Mouse (Mus musculus) thymus, adult 2 months (tissue): ENCODE data around the gene Rgs8. TPM values are rescaled to one million over a fixed set of nuclear protein-coding genes. Genes with fewer than 3 reads are reported as not detected.

Experiments
- DNase-seq: peaks from one replicate; pipeline ENCODE4 v3.0.0; 2021
- H3K27ac ChIP-seq: fragments of 200-500 bp; 2 replicates; pipeline ENCODE4 v1.5.1; 2012; ENCODE audit warnings: low read length, control low read depth; ENCODE audit not compliant: control insufficient read depth, insufficient read depth
- H3K27me3 ChIP-seq: fragments of 200-500 bp; 2 replicates; pipeline ENCODE4 v1.6.1; 2012; ENCODE audit warnings: mild to moderate bottlenecking, low read length, moderate library complexity, mixed read lengths; ENCODE audit not compliant: control insufficient read depth, insufficient read depth
- H3K36me3 ChIP-seq: fragments of 200-500 bp; 2 replicates; pipeline ENCODE4 v1.6.1; 2012; ENCODE audit warnings: mild to moderate bottlenecking, low read length, moderate library complexity; ENCODE audit not compliant: control insufficient read depth, insufficient read depth
- H3K4me1 ChIP-seq: fragments of 200-500 bp; replicated peaks from 2 replicates; pipeline ENCODE4 v1.6.1; 2012; ENCODE audit warnings: low read length; ENCODE audit not compliant: control insufficient read depth, insufficient read depth
- H3K4me3 ChIP-seq: fragments of 200-500 bp; 2 replicates; pipeline ENCODE4 v1.5.1; 2012; ENCODE audit warnings: mild to moderate bottlenecking, low read length, control low read depth, moderate library complexity; ENCODE audit not compliant: control insufficient read depth, insufficient read depth
- CTCF ChIP-seq: fragments of 200-500 bp; IDR thresholded peaks from 2 replicates; pipeline ENCODE4 v1.5.1; 2012; ENCODE audit warnings: mild to moderate bottlenecking, control low read depth, low read length, moderate library complexity, borderline replicate concordance; ENCODE audit not compliant: control insufficient read depth, poor library complexity, insufficient read depth; ENCODE audit errors: extremely low read depth
- POLR2A ChIP-seq: fragments of 200-500 bp; IDR thresholded peaks from 2 replicates; pipeline ENCODE4 v1.6.1; 2012; ENCODE audit warnings: mild to moderate bottlenecking, low read length, control low read depth, moderate library complexity; ENCODE audit not compliant: control insufficient read depth, poor library complexity, insufficient read depth; ENCODE audit errors: extremely low read depth
- WGBS: fragments of 180-500 bp; shearing (Covaris S2); methylation state at CpG from one replicate; pipeline ENCODE4 v1.1.7; 2018; 5-methylcytosine and 5-hydroxymethylcytosine counted together
- polyA plus RNA-seq: library from polyadenylated mRNA; depleted of rRNA; stranded (reverse); fragments of >200 nt; gene quantifications from 2 replicates; pipeline ENCODE4 v1.2.3, GENCODE M21; 2012

The Rgs8 gene
- polyA plus RNA-seq, 1 experiment, result 0.20 TPM

- Histone ChIP-seq H3K27me3 (no peaks in the 10 kb centered on the region), H3K4me3 (no peak overlapping the region), H3K36me3 (no peaks in the 10 kb centered on the region), H3K27ac (no peak overlapping the region), H3K4me1 (peaks cover 31% of the 10 kb centered on the region)
- TF ChIP-seq POLR2A, result no peak
- no peak for TF ChIP-seq CTCF
- 96% methylated on average over 16 of the region's 16 CpGs for WGBS
- DNase-seq, result no peak
Measured at GRCm38 (mm10) chr1:153726636-153727035, 73.8 kb downstream of the Rgs8 start.

- H3K36me3 ChIP-seq, result no peaks in the 10 kb centered on the region
- no peak overlapping the region for H3K27ac ChIP-seq
- peak; percentile 52 for DNase-seq
- TF ChIP-seq POLR2A (no peak), CTCF (no peak)
- peaks cover 33% of the 10 kb centered on the region for H3K4me1 ChIP-seq
- WGBS, result 2% methylated on average over 2 of the region's 2 CpGs
- no peaks in the 10 kb centered on the region for H3K27me3 ChIP-seq
- no peak overlapping the region for H3K4me3 ChIP-seq
Measured at GRCm38 (mm10) chr1:153729806-153730205, 77.0 kb downstream of the Rgs8 start.

- no peak for DNase-seq
- Histone ChIP-seq H3K36me3 (no peaks in the 10 kb centered on the region), H3K4me1 (peaks cover 33% of the 10 kb centered on the region), H3K27me3 (no peaks in the 10 kb centered on the region), H3K27ac (0 out of 2 replicates have a peak overlapping the region, but pooled peaks have one; percentile 1), H3K4me3 (no peak overlapping the region)
- 94% methylated on average over 3 of the region's 3 CpGs for WGBS
- no peak for TF ChIP-seq CTCF
- no peak for TF ChIP-seq POLR2A
Measured at GRCm38 (mm10) chr1:153730671-153731070, 77.8 kb downstream of the Rgs8 start.

- Histone ChIP-seq H3K27me3 (no peaks in the 10 kb centered on the region), H3K36me3 (no peaks in the 10 kb centered on the region), H3K4me3 (no peak overlapping the region), H3K4me1 (peaks cover 33% of the 10 kb centered on the region), H3K27ac (no peak overlapping the region)
- no peak for TF ChIP-seq POLR2A
- TF ChIP-seq CTCF, result no peak
- DNase-seq, result peak; percentile 44
- 46% methylated on average over 9 of the region's 9 CpGs for WGBS
Measured at GRCm38 (mm10) chr1:153733181-153733580, 80.4 kb downstream of the Rgs8 start.

- Histone ChIP-seq H3K36me3 (no peaks in the 10 kb centered on the region), H3K27ac (no peak overlapping the region), H3K4me1 (peaks cover 25% of the 10 kb centered on the region), H3K27me3 (no peaks in the 10 kb centered on the region), H3K4me3 (no peak overlapping the region)
- WGBS, result 84% methylated on average over 4 of the region's 4 CpGs
- TF ChIP-seq CTCF (no peak), POLR2A (no peak)
- no peak for DNase-seq
Measured at GRCm38 (mm10) chr1:153734866-153735265, 82.0 kb downstream of the Rgs8 start.

GRCm38 (mm10) chr1:153736096-153736495 lies 83.3 kb downstream of the Rgs8 start:
- no peak for DNase-seq
- H3K36me3 ChIP-seq, result no peaks in the 10 kb centered on the region
- TF ChIP-seq CTCF (no peak), POLR2A (no peak)
- no peak overlapping the region for H3K4me3 ChIP-seq
- H3K4me1 ChIP-seq, result peaks cover 22% of the 10 kb centered on the region
- no peak overlapping the region for H3K27ac ChIP-seq
- 73% methylated on average over 6 of the region's 6 CpGs for WGBS
- no peaks in the 10 kb centered on the region; the same call in 1 of the 2 replicates for H3K27me3 ChIP-seq

- no peak overlapping the region for H3K27ac ChIP-seq
- H3K27me3 ChIP-seq, result no peaks in the 10 kb centered on the region; the same call in 1 of the 2 replicates
- H3K36me3 ChIP-seq, result no peaks in the 10 kb centered on the region
- H3K4me3 ChIP-seq, result no peak overlapping the region
- WGBS, result 68% methylated on average over 9 of the region's 9 CpGs
- no peak for DNase-seq
- peaks cover 22% of the 10 kb centered on the region for H3K4me1 ChIP-seq
- TF ChIP-seq POLR2A (no peak), CTCF (no peak)
Measured at GRCm38 (mm10) chr1:153737101-153738085, 84.6 kb downstream of the Rgs8 start.
